Mouse (Mus musculus) heart, postnatal 0 days (tissue): ENCODE measurements around the gene Iqcf6. TPM values are rescaled to one million over a fixed set of nuclear protein-coding genes. Genes with fewer than 3 reads are reported as not detected.

Experiments used
- ATAC-seq: fragments of 200-750 bp; cut with Nextera tagmentation; 2 replicates; pipeline ENCODE4 v1.8.0; 2017; ENCODE audit warnings: low read depth, moderate number of reproducible peaks, moderate library complexity; ENCODE audit not compliant: insufficient read depth
- DNase-seq: peaks from one replicate; pipeline ENCODE4 v3.0.0-alpha.2; 2016; ENCODE audit warnings: low spot score
- H3K27ac ChIP-seq: fragments of 300-500 bp; sonication (generic); 2 replicates; pipeline ENCODE4 v1.5.1; 2014; ENCODE audit warnings: low read depth, mild to moderate bottlenecking
- H3K27me3 ChIP-seq: fragments of 300-500 bp; sonication (generic); 2 replicates; pipeline ENCODE4 v1.6.1; 2014; ENCODE audit warnings: low read length, mixed read lengths; ENCODE audit not compliant: control insufficient read depth, insufficient read depth
- H3K36me3 ChIP-seq: fragments of 300-500 bp; sonication (generic); replicated peaks from 2 replicates; pipeline ENCODE4 v1.6.1; 2014; ENCODE audit warnings: low read length, mixed read lengths; ENCODE audit not compliant: control insufficient read depth, insufficient read depth
- H3K4me1 ChIP-seq: fragments of 300-500 bp; sonication (generic); 2 replicates; pipeline ENCODE4 v1.6.1; 2014; ENCODE audit warnings: antibody characterized with exemption; ENCODE audit not compliant: control insufficient read depth, insufficient read depth
- H3K4me2 ChIP-seq: fragments of 300-500 bp; sonication (generic); 2 replicates; pipeline ENCODE4 v1.6.1; 2014; ENCODE audit warnings: low read depth, mild to moderate bottlenecking, low read length, moderate library complexity
- H3K4me3 ChIP-seq: fragments of 300-500 bp; sonication (generic); 2 replicates; pipeline ENCODE4 v1.5.1; 2014; ENCODE audit warnings: low read depth, low read length
- H3K9ac ChIP-seq: fragments of 300-500 bp; sonication (generic); replicated peaks from 2 replicates; pipeline ENCODE4 v1.6.1; 2014; ENCODE audit warnings: low read depth, low read length, mixed read lengths
- H3K9me3 ChIP-seq: fragments of 300-500 bp; sonication (generic); replicated peaks from 2 replicates; pipeline ENCODE4 v1.6.1; 2016; ENCODE audit warnings: low read length; ENCODE audit not compliant: control insufficient read depth
- CTCF ChIP-seq: IDR thresholded peaks from 2 replicates; pipeline ENCODE4 v1.5.1; 2016; ENCODE audit warnings: antibody characterized with exemption, control low read depth, low read depth
- EP300 ChIP-seq: IDR thresholded peaks from 2 replicates; pipeline ENCODE4 v1.6.1; 2016; ENCODE audit warnings: antibody characterized with exemption, low read depth
- WGBS: fragments of 180-500 bp; shearing (Covaris S2); extraction: QIAGEN DNeasy Blood & Tissue Kit; methylation state at CpG from one replicate; pipeline ENCODE4 v1.1.7; 2014; 5-methylcytosine and 5-hydroxymethylcytosine counted together
- polyA plus RNA-seq: library from polyadenylated mRNA; unstranded; fragments of >200 nt; fragmentation: Nextera tagmentation; extraction: Ambion mirVana; gene quantifications from 2 replicates; pipeline ENCODE4 v1.2.1, GENCODE M21; 2015
- total RNA-seq: library from RNA; depleted of rRNA; stranded (reverse); fragments of >200 nt; gene quantifications from 2 replicates; pipeline ENCODE4 v1.2.3, GENCODE M21; 2014; ENCODE audit warnings: low replicate concordance

The Iqcf6 gene
- total and polyA plus RNA-seq, 2 experiments from 2014 or later, result not detected

DNA sequence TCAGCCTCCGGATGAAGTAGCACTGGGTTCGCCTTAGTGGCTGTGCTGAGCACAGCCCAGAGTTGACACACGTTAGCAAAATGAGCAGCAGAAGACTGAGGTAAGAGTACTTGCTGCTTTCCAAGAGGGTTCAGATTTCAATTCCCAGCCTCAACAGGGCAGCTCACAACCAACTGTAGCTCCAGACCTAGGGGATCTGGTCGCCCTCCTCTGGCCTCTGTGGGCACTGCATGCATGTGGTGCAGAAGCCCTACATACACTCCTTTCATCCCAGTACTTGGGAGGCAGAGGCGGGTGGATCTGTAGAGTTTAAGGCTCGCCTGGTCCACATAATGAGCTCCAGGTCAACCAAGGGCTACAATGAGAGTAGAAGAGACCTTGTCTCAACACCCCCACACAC lies 17.4 kb downstream of the Iqcf6 start:
- Histone ChIP-seq H3K4me1 (no peaks in the 10 kb centered on the region), H3K9me3 (no peaks in the 10 kb centered on the region), H3K27ac (no peak overlapping the region), H3K9ac (no peak overlapping the region), H3K27me3 (0 out of 2 replicates have a peak, but pooled peaks cover 5% of the 10 kb centered on the region), H3K36me3 (no peaks in the 10 kb centered on the region), H3K4me2 (no peak overlapping the region), H3K4me3 (no peak overlapping the region)
- peak; percentile 3; the same call in 1 of the 2 replicates for TF ChIP-seq CTCF
- no peak for TF ChIP-seq EP300
- WGBS, result 64% methylated on average over 6 of the region's 6 CpGs
- DNase-seq, result no peak
- ATAC-seq, result no peak

GRCm38 (mm10) chr9:106645684-106646271 lies 19.4 kb downstream of the Iqcf6 start:
- no peak overlapping the region for H3K4me3 ChIP-seq
- WGBS, result 70% methylated on average over 9 of the region's 9 CpGs
- H3K27me3 ChIP-seq, result 0 out of 2 replicates have a peak, but pooled peaks cover 5% of the 10 kb centered on the region
- no peak overlapping the region for H3K27ac ChIP-seq
- TF ChIP-seq EP300, result no peak
- no peak for TF ChIP-seq CTCF
- ATAC-seq (no peak), DNase-seq (no peak)
- H3K4me1 ChIP-seq, result no peaks in the 10 kb centered on the region
- no peak overlapping the region for H3K4me2 ChIP-seq
- H3K9me3 ChIP-seq, result no peaks in the 10 kb centered on the region
- H3K36me3 ChIP-seq, result no peaks in the 10 kb centered on the region
- no peak overlapping the region for H3K9ac ChIP-seq

DNA sequence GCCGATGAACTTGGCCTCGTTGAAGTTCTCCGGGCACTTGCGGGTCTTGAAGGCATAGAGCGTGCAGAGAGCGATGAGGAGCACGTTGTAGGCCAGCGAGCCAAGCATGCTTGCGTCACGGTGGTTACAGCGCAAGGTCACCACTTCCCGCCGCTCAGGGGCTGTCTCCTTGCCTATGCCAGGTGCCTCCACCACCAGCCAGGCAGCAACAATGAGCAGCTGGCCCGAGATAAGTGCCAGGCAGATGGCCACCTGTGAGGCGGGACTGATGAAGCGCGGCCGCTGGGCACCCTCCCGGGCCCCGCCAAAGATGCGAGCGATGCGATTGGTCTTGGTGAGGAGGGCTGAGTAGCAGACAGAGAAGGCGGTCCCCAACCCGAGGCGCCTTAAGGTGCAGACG lies 20.8 kb downstream of the Iqcf6 start:
- 0 out of 2 replicates have a peak, but pooled peaks cover 5% of the 10 kb centered on the region for H3K27me3 ChIP-seq
- H3K9ac ChIP-seq, result no peak overlapping the region
- WGBS, result 54% methylated on average over 27 of the region's 27 CpGs
- ATAC-seq (no peak), DNase-seq (no peak)
- no peak overlapping the region for H3K4me2 ChIP-seq
- no peaks in the 10 kb centered on the region for H3K36me3 ChIP-seq
- no peaks in the 10 kb centered on the region for H3K4me1 ChIP-seq
- no peak overlapping the region for H3K4me3 ChIP-seq
- no peak overlapping the region for H3K27ac ChIP-seq
- H3K9me3 ChIP-seq, result no peaks in the 10 kb centered on the region
- TF ChIP-seq EP300 (no peak), CTCF (no peak)

DNA sequence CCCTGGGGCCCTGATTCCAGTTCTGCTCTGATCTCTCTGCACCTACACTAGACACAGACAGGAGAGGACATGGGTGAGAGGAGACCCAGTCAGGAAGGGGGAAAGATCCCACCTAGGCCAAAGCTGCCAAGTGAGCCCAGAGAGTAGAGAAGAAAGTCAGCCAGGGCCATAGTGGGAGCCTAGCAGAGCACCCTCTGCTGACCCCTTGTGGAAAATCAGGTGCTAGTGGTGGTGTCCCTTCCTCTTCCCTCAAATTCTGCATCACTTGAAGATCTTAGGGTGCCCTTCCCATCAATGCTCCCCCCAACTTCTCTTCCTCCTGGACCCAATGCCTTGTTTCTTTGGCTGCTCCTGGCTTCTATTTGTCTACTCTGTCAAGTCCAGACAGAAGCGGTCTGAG lies 26.3 kb downstream of the Iqcf6 start:
- WGBS, result 75% methylated on average over 1 of the region's 1 CpGs
- ATAC-seq (no peak), DNase-seq (no peak)
- Histone ChIP-seq H3K4me3 (no peak overlapping the region), H3K4me2 (no peak overlapping the region), H3K27ac (no peak overlapping the region), H3K36me3 (no peaks in the 10 kb centered on the region), H3K9me3 (no peaks in the 10 kb centered on the region), H3K27me3 (peaks cover 36% of the 10 kb centered on the region), H3K9ac (no peak overlapping the region), H3K4me1 (no peaks in the 10 kb centered on the region)
- TF ChIP-seq EP300 (no peak), CTCF (peak; percentile 36)

DNA sequence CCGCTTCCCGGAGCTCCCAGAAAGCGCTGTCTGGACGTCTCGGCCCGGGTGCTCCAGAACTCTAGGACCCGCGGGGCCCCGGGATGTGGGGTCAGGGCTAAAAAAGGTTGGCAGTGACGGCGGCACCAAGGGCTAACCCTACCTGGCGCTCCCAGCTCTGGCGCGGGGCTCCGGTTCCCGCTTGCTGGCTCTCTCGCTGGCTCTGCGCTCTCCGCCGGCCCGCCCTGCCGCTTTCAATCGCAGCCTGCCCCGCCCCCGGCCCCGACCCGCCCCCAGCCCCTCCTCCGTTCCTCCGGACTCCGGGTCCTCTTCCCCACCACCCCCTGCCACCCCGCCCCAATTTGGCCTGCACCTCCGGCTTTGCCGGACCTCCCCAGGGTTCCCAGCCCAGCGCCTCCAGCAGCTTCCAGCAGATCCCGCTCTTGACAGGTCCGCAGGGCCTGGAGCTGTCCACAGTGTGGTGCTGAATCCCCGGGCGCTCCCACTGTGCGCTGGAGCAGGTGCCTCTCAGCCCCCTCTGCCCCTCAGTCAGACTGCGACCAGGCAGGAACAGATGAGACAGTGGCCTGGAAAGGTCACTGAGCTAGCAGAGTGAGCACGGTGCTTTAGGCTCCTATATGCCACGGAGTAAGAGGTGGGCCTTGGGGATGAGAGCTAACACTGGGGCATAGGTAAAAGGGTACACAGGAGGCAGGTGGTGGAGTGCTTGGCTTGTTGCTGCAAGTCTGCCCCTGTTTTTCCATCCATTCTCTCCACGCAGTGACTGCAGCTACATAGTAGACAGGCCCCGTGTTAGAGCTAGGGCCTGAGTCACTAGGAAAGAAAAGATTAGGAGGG lies 29.7 kb downstream of the Iqcf6 start, which contains the start of gene Grm2:
Grm2 (minus strand) TSS at position 199 of the 837 bp plus-strand sequence.
- TF ChIP-seq CTCF (no peak), EP300 (no peak)
- peak; percentile 80 for ATAC-seq
- peaks cover 36% of the 10 kb centered on the region for H3K27me3 ChIP-seq
- H3K4me2 ChIP-seq, result peak within 1 kb of the TSS; percentile 50
- peak within 1 kb of the TSS; percentile 27 for H3K4me3 ChIP-seq
- peak; percentile 47 for DNase-seq
- H3K36me3 ChIP-seq, result peaks cover 26% of the 10 kb centered on the region
- 3% methylated on average over 31 of the region's 44 CpGs for WGBS
- no peak within 1 kb of the TSS for H3K9ac ChIP-seq
- no peaks in the 10 kb centered on the region for H3K9me3 ChIP-seq
- no peak within 1 kb of the TSS for H3K27ac ChIP-seq
- H3K4me1 ChIP-seq, result 0 out of 2 replicates have a peak, but pooled peaks cover under 1% of the 10 kb centered on the region
